Mouse (Mus musculus) liver, adult 2 months (tissue): ENCODE results near the gene Oas2.

ENCODE experiments used
- CTCF ChIP-seq: fragments of 200-500 bp; IDR thresholded peaks from 2 replicates; pipeline ENCODE4 v1.5.1; 2011; ENCODE audit warnings: low read depth, low read length, control low read depth
- POLR2A ChIP-seq: fragments of 200-500 bp; IDR thresholded peaks from 2 replicates; pipeline ENCODE4 v1.6.1; 2011; ENCODE audit warnings: low read length, control low read depth; ENCODE audit not compliant: insufficient read depth; ENCODE audit errors: extremely low read depth

DNA sequence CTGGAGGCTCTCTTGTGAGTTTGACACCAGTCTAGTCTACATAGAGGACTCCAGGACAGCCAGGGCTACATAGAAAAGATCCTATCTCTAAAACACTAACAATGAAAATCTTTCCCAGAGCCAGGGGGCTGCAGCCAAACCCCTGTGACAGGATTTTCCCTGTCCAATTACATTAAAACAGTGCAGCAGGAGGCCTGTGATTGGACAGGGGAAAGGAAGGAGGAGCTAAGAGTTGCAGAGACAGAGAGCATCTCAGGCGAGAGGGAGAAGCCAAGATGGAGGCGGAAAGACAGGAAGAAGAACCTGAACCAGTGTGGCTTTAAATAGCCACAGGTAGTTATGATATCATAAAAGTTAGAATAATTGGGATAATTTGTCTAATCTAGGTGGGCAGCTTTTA lies 32.8 kb upstream of the Oas2 start:
- TF ChIP-seq CTCF (no peak), POLR2A (no peak)
